Mouse (Mus musculus) heart, postnatal 36 days (tissue): ENCODE measurements around the gene Spock1. TPM values are rescaled to one million over a fixed set of nuclear protein-coding genes. Genes with fewer than 3 reads are reported as not detected.
A peak's percentile ranks its signal among the peaks of the same experiment; 100 is the strongest.

Experiments used
- DNase-seq, 2 experiments: peaks; one replicate each; pipeline ENCODE4 v3.0.0; 2021 to 2022
- intact Hi-C: fragments of 180-260 bp; cut with DNase I; formaldehyde crosslinking; loops from one replicate; pipeline ENCODE4 v1.15.1; 2025
- total RNA-seq, 2 experiments: library from RNA; stranded (reverse); gene quantifications; 2 replicates each; pipeline ENCODE4 v1.2.3; 2021

Gene Spock1
- total RNA-seq, 2 experiments from 2014 or later = 0.08 to 0.17 TPM

GRCm38 (mm10) chr13:57810083-57810482, 98.0 kb downstream of the Spock1 start:
- no peak for DNase-seq
- intact Hi-C loops = no loop called here

DNA sequence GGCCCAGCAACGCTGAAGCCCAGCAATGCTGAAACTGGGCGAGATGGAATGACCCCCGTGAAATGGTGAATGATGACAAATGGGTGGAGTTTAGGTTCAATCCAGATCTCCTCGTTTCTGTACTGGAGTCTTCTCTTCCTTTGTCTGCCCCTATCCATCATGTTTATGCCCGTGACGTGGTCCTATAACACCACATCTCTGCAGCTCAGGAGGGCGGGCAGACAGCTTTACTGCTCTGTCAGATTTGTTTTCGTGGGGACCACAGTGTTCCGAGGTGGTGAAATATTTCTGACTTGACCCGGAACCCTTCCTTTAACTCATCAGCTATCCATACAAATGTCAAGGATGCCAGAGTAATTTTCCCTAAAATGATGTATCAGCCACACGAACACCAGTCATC, 98.5 kb downstream of the Spock1 start:
- intact Hi-C loops = no loop called here
- DNase-seq = no peak

GRCm38 (mm10) chr13:57806816-57807215, 101.3 kb downstream of the Spock1 start:
- intact Hi-C loops = no loop called here
- DNase-seq = no peak

DNA sequence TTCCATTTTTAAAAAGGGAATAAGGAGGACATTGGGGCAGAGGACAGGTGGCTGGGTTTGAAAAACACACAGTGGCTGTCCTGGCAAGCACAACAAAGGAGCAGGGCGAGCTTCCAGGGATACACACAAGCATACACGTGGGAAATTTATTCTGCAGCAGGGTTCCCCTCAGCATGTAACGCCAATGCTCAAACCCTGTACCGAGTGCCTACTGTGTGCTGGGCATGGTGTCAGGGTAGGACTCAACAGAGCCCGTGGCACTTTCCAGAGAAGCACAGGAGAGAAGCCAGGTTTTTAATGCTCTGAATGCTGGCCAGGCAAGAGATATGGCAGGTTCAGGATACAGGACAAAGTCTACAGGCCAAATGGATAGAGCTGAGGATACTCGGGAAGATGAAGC, 101.8 kb downstream of the Spock1 start:
- intact Hi-C loops = no loop called here
- no peak for DNase-seq

- no peak for DNase-seq
- intact Hi-C loops = no loop called here
Observed at GRCm38 (mm10) chr13:57798633-57799032, 109.5 kb downstream of the Spock1 start.

GRCm38 (mm10) chr13:57796951-57797692, 111.0 kb downstream of the Spock1 start:
- DNase-seq = no peak

DNA sequence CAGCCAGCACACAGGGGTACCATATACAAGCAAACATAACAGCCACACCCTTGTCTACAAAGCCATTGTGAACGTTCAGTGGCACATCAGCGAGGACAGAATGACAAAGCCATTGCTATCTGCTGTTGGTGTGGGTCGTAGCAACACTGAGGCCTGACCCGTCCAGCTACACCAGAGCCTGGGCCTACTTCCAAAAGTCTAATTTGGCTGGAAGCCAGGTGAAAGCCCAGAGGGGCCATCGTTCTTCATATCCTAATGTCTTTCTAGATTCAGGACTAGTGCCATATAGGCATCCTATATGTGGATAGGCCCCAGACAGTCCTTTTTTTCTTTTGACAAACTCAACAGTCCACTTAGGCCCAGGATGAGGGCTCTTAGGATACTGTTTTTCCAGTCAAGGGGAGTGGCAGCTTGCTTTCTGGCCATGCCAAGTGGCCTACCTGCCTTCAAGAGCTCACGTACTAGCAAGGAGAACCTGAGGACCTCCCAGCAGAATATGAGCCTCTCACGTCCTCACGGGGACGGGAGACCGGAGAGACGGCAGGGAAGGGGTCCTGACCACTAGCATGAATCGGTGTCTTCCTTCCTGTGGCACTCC, 114.4 kb downstream of the Spock1 start:
- peak in 1 of 2 experiments; percentile 4 for DNase-seq
- intact Hi-C loops = no loop called here

More at GRCm38 (mm10) chr13:57796951-57797692, 111.0 kb downstream of the Spock1 start:
- intact Hi-C loops = no loop called here

DNA sequence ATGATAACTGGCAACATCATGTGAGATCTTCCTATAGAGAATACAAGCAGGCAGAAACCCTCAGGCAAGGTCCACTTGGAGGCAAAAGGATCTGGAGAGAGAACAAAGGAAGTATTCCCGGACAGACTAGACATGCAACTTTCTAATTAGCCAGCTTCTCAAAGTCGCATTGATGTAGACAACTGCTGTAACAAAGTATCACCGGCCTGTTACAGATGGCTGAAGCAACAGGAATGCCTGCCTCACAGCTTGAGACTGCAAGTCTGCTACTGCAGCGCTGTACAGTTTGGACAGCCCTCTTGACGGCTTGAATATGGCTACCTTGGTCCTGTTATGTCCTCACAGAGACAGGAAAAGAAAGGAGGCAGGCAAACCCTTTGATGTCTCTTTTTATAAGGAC, 118.3 kb downstream of the Spock1 start:
- DNase-seq = no peak
- intact Hi-C loops = no loop called here

GRCm38 (mm10) chr13:57788299-57788698, 119.8 kb downstream of the Spock1 start:
- DNase-seq = no peak
- intact Hi-C loops = no loop called here

DNA sequence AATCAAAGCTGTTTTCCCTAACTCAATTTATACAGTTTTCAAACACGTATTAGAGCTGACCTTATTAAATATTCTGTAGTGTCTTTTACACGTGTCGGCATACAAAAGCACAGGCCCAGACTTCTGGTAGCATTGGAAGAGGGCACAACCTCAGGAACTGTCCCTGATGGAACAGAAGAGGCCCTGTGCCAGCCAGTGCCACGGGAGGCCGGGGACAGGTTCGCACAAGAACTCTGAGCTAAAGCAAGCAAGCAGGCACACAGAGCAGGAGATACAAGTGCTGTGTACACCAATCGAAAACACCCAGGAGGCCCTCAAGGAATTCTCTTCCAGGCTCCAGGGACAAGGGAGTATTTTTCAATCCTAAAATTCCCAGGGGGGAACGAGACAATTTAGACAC, 121.9 kb downstream of the Spock1 start:
- no peak for DNase-seq
- intact Hi-C loops = no loop called here

DNA sequence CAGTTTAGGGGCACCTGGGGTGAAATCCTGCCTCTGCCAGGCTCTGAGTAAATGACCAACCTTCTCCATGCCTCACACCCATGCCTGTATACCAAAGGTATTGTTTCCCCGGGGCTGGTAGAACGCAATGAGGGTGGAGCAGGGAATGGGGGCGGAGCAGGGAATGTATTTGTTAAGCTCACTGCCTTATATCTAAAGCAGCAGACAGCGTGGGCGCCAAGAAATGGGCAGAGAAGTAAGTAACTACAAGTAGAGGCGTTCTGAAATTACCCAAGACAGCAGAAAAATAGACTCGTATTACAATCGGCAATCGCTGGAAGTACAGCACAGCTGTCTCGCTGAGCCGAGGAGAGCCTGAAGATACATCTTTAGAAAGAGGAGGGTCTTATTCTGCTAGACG, 125.2 kb downstream of the Spock1 start:
- intact Hi-C loops = no loop called here
- no peak for DNase-seq

GRCm38 (mm10) chr13:57782107-57782561, 126.0 kb downstream of the Spock1 start:
- intact Hi-C loops = no loop called here
- no peak for DNase-seq

- DNase-seq = no peak
- intact Hi-C loops = no loop called here
Observed at GRCm38 (mm10) chr13:57779146-57779545, 129.0 kb downstream of the Spock1 start.

DNA sequence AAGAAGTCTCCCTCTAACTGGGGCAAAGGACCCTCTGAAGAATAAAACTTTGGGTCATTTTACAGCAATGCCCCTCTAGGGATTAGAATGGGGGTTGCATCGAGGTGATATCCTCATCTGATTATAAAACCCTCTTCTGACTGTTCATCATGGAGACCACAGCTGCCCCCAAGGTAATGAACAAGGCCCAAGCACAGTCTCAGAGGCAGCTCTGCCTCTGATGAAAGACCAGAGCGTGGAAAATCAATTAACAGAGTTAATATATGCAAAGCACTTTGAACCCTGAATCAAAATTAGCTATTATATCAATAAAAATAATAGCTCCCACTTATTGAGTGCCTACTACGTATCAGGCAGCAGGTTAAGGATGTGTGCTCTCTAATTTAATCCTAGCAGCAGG, 129.6 kb downstream of the Spock1 start:
- intact Hi-C loops = no loop called here
- DNase-seq = no peak

DNA sequence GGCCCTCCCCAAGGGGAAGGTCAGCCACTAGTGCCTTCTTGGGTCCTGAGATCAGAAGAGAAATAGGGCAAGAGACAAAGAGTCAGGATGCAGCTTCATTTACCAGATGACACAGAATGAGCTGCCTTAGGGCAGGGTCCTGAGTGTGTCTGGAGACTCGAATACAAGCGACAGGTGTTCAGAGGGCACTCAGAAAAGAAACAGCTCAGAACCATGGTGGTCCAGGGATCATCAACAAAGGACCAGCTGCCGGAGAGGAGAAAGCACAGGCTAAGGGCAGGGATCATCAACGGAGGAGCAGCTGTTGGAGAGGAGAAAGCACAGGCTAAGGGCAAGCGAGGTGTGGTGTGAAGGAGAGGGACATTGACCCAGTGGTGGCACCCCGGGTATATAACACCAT, 136.1 kb downstream of the Spock1 start:
- intact Hi-C loops = no loop called here
- DNase-seq = no peak

DNA sequence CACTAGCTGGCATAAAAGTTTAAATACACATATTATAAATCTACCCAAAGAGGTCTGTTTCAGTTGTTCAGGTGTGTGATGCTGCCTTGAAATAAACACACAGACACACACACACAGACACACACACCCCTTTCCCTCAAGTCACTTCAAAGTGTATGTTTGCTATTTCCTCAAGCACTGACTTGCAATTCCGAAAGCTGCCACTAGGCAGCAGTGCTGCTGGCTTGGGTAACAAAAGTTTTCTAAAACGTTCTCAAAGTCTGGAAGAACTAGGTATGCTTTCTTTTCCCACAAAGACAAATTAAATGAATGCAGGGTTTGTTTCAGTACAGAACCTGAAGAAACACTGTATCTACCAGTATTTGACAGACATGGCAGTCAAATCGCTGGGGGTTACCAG, 141.4 kb downstream of the Spock1 start:
- intact Hi-C loops = loop anchor here (2.0 kb wide), 1 partner anchor 142 kb away; the partner anchor contains the start of gene Spock1
- DNase-seq = peak in 1 of 2 experiments; percentile 35

DNA sequence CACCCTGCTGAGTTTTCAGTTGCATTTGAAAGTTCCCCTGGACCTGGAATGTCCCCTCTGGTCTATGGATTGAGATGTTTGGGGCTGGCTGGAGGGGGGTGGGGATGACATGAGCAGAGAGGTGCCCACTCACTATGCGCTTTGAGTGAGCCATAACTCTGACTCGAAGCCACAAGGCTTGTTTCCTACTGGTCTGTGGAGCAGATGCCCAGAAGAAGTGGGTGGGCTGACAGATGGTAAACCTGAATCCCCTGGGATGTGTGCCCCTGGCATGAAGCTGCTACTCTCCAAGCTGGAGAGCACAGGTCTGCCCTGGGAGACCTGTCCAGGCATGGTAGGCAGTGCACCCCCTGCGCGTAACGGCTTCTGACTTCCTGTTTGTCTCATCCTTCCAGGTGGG, 147.0 kb downstream of the Spock1 start:
- intact Hi-C loops = no loop called here
- DNase-seq = no peak

- intact Hi-C loops = no loop called here
- no peak for DNase-seq
Observed at GRCm38 (mm10) chr13:57760618-57761017, 147.5 kb downstream of the Spock1 start.

- intact Hi-C loops = no loop called here
- no peak for DNase-seq
Observed at GRCm38 (mm10) chr13:57756316-57756715, 151.8 kb downstream of the Spock1 start.

GRCm38 (mm10) chr13:57750831-57751230, 157.3 kb downstream of the Spock1 start:
- intact Hi-C loops = no loop called here
- no peak for DNase-seq

- no peak for DNase-seq
- intact Hi-C loops = no loop called here
Observed at GRCm38 (mm10) chr13:57744667-57745066, 163.5 kb downstream of the Spock1 start.

DNA sequence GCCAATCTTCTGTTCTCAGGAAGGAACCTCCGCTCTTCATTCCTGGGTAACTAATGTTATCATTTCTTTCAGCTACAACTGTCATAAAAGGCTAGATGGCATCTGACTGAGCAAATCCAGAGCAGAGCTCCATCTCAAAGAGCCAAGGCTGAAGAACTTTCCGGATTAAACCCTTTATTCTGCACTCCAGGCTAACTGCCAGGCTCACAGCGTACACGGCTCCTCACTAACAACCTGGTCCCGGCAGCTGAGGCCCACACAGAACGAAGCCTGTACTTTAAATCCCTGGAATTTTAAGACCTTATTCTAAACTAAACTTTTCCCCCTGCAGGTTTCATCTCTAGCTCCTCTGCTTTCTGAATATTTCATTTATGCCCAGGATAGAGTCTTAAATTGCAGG, 166.9 kb downstream of the Spock1 start:
- no peak for DNase-seq
- intact Hi-C loops = no loop called here
